Mouse (Mus musculus) layer of hippocampus, postnatal 14 days (tissue): Measurements from ENCODE around the gene Tob2. TPM values are rescaled to one million over a fixed set of nuclear protein-coding genes. Genes with fewer than 3 reads are reported as not detected.

Experiments
- DNase-seq, 2 experiments: peaks; one replicate each; pipeline ENCODE4 v3.0.0; 2021 to 2022; ENCODE audit warnings: low spot score in 2 of 2, mixed read lengths in 1 of 2
- long read RNA-seq, 2 experiments: library from polyadenylated mRNA; stranded (forward); transcript quantifications; one replicate each; pipeline ENCODE4 v2.0.0; 2021
- total RNA-seq, 2 experiments: library from RNA; stranded (reverse); gene quantifications; 2 replicates each; pipeline ENCODE4 v1.2.3; 2021

Tob2 gene
- 10 to 100 TPM; 24.6 to 31.6 TPM for total RNA-seq
- long read RNA-seq, experiment 1, full-length matches to known transcripts, result 1 of 7 reads
- long read RNA-seq, experiment 1, partial matches to known transcripts, result 0 of 7 reads
- long read RNA-seq, experiment 1, other reads (novel, unspliced or antisense), result 6 of 7 reads
- long read RNA-seq, experiment 2, full-length matches to known transcripts, result 7 of 25 reads
- long read RNA-seq, experiment 2, partial matches to known transcripts, result 0 of 25 reads
- long read RNA-seq, experiment 2, other reads (novel, unspliced or antisense), result 18 of 25 reads

GRCm38 (mm10) chr15:81858517-81859329 is at the start of gene Tob2:
Tob2 (minus strand) TSS chr15:81858796.
- peak; percentile 73 to 75 for DNase-seq

GRCm38 (mm10) chr15:81907953-81908352 is 49.4 kb upstream of the Tob2 start:
- no peak for DNase-seq

GRCm38 (mm10) chr15:81904939-81905338 is 46.3 kb upstream of the Tob2 start:
- DNase-seq, result peak; percentile 74 to 79

- DNase-seq, result no peak
Measured at GRCm38 (mm10) chr15:81898751-81899150, 40.2 kb upstream of the Tob2 start.

- no peak for DNase-seq
Measured at GRCm38 (mm10) chr15:81897607-81898285, 39.1 kb upstream of the Tob2 start.

- peak in 1 of 2 experiments; percentile 58 for DNase-seq
Measured at GRCm38 (mm10) chr15:81896407-81896806, 37.8 kb upstream of the Tob2 start.

GRCm38 (mm10) chr15:81894002-81894401 is 35.4 kb upstream of the Tob2 start:
- DNase-seq, result no peak

GRCm38 (mm10) chr15:81891822-81892580 is 33.4 kb upstream of the Tob2 start:
- no peak for DNase-seq

GRCm38 (mm10) chr15:81891140-81891802 is 32.7 kb upstream of the Tob2 start:
- DNase-seq, result no peak

- DNase-seq, result no peak
Measured at GRCm38 (mm10) chr15:81889175-81889574, 30.6 kb upstream of the Tob2 start.

- no peak for DNase-seq
Measured at GRCm38 (mm10) chr15:81886795-81887550, 28.4 kb upstream of the Tob2 start.

- no peak for DNase-seq
Measured at GRCm38 (mm10) chr15:81885418-81885934, 26.9 kb upstream of the Tob2 start.

GRCm38 (mm10) chr15:81882348-81882747 is 23.8 kb upstream of the Tob2 start:
- no peak for DNase-seq

GRCm38 (mm10) chr15:81879531-81880401 is 21.2 kb upstream of the Tob2 start:
- peak; percentile 71 to 78 for DNase-seq

- peak; percentile 99 to 100 for DNase-seq
Measured at GRCm38 (mm10) chr15:81872262-81873136, 13.9 kb upstream of the Tob2 start, which contains the start of gene Aco2. Aco2 (plus strand) TSS chr15:81872309.

GRCm38 (mm10) chr15:81871604-81872261 is 13.1 kb upstream of the Tob2 start, which contains the start of gene Phf5a:
Phf5a (minus strand) TSS chr15:81871911.
- DNase-seq, result peak in 1 of 2 experiments; percentile 90

- no peak for DNase-seq
Measured at GRCm38 (mm10) chr15:81869985-81870384, 11.4 kb upstream of the Tob2 start.
